Mouse (Mus musculus): ENCODE data around the gene Cox4i1.

- TF ChIP-seq POLR2A (IDR thresholded peaks at IDR 0.05; ENCODE audit: insufficient read depth, low read depth, low read length) (no peak), CTCF (IDR thresholded peaks at IDR 0.05) (no peak)
These were observed 13.1 kb downstream of the Cox4i1 start for GRCm38 (mm10) chr8:120681113-120681512.
